Mouse (Mus musculus) neural tube, embryonic 11.5 days (tissue): ENCODE data around the gene Adamts5. TPM values are rescaled to one million over a fixed set of nuclear protein-coding genes. Genes with fewer than 3 reads are reported as not detected.

Source experiments
- ATAC-seq: fragments of 200-750 bp; cut with Nextera tagmentation; 2 replicates; pipeline ENCODE4 v1.8.0; 2017; ENCODE audit warnings: moderate number of reproducible peaks, mild to moderate bottlenecking, moderate TSS enrichment, moderate library complexity; ENCODE audit not compliant: insufficient read depth, low FRiP score, low TSS enrichment
- DNase-seq: peaks from one replicate; pipeline ENCODE4 v3.0.0-alpha.2; 2015; ENCODE audit warnings: low spot score
- H3K27ac ChIP-seq: fragments of 300-500 bp; sonication (generic); 2 replicates; pipeline ENCODE4 v1.5.1; 2014; ENCODE audit warnings: low read depth, mild to moderate bottlenecking, low read length
- H3K27me3 ChIP-seq: fragments of 300-500 bp; sonication (generic); 2 replicates; pipeline ENCODE4 v1.6.1; 2014; ENCODE audit warnings: mild to moderate bottlenecking, low read length, mixed read lengths; ENCODE audit not compliant: control insufficient read depth, insufficient read depth
- H3K36me3 ChIP-seq: fragments of 300-500 bp; sonication (generic); 2 replicates; pipeline ENCODE4 v1.6.1; 2014; ENCODE audit warnings: mild to moderate bottlenecking, low read length, moderate library complexity, mixed read lengths; ENCODE audit not compliant: control insufficient read depth, insufficient read depth
- H3K4me1 ChIP-seq: fragments of 300-500 bp; sonication (generic); 2 replicates; pipeline ENCODE4 v1.6.1; 2014; ENCODE audit warnings: low read length, mixed read lengths; ENCODE audit not compliant: control insufficient read depth, insufficient read depth
- H3K4me2 ChIP-seq: fragments of 300-500 bp; sonication (generic); 2 replicates; pipeline ENCODE4 v1.6.1; 2014; ENCODE audit warnings: low read depth, mild to moderate bottlenecking, moderate library complexity
- H3K4me3 ChIP-seq: fragments of 300-500 bp; sonication (generic); 2 replicates; pipeline ENCODE4 v1.5.1; 2014; ENCODE audit warnings: low read depth, low read length
- H3K9ac ChIP-seq: fragments of 300-500 bp; sonication (generic); 2 replicates; pipeline ENCODE4 v1.6.1; 2014; ENCODE audit warnings: mild to moderate bottlenecking, low read length
- H3K9me3 ChIP-seq: fragments of 300-500 bp; sonication (generic); 2 replicates; pipeline ENCODE4 v1.6.1; 2016; ENCODE audit warnings: low read length; ENCODE audit not compliant: control insufficient read depth
- WGBS: fragments of 180-500 bp; shearing (Covaris S2); extraction: QIAGEN DNeasy Blood & Tissue Kit; methylation state at CpG from one replicate; pipeline ENCODE4 v1.1.7; 2014; 5-methylcytosine and 5-hydroxymethylcytosine counted together
- polyA plus RNA-seq: library from polyadenylated mRNA; unstranded; fragments of >200 nt; fragmentation: Nextera tagmentation; extraction: Ambion mirVana; gene quantifications from 2 replicates; pipeline ENCODE4 v1.2.1, GENCODE M21; 2014

Adamts5 gene
- polyA plus RNA-seq, 1 experiment from 2014 or later: 1.8 TPM

DNA sequence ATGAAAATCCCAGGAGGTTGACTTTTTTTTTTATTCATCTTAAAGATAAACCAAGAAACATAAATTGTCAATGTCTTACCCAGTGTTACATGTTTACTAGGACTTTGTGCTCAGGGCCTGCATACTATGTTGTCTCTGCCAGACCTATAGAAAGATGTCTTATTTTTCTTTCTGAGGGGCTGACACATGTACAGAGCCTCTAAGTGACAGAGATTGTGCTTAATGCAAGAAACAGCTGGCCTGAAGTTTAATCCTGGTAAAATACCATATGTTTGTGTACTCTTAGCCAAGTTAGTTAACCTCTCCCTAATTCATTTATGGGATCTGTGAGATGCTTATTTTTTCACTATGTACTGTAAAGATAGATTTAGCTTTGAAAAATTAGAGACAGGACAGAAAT, 30.4 kb downstream of the Adamts5 start:
- Histone ChIP-seq H3K9ac (no peak overlapping the region), H3K4me3 (no peak overlapping the region), H3K36me3 (no peaks in the 10 kb centered on the region), H3K4me1 (no peaks in the 10 kb centered on the region), H3K4me2 (no peak overlapping the region), H3K27ac (no peak overlapping the region), H3K9me3 (no peaks in the 10 kb centered on the region), H3K27me3 (no peaks in the 10 kb centered on the region)
- ATAC-seq (no peak), DNase-seq (no peak)

DNA sequence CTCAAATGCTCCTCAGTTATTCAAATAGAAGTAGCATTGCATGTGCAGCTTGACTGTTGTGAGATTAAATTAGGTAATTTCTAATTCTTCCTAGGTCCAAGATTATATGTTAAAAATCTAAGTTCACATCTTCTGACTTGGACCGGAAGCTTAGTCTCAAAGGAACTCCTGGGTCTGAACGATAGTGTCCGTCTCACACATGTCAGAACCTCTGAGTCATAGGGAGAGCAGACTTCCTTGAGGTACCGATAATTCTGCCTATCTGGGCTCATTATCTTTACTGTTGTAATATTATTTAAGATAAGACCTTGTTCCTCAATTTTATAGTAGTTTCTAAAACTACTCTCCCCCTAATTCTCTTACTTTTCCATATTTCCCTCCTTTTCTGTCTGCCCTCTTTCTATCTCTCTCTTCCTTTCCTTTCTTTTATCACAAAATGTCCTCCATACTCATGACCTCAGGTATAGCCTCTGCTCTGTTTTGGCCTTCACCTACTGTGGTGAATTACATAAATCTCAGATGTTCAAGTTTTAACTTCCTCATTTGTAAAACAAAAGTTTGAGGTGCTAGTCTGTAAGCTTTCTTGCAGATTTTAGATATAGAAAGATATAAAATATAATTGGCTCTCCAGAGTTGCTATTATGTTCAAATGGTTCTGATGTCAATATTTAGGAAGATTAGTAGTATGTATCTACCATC, 36.8 kb downstream of the Adamts5 start:
- no peak for ATAC-seq
- no peaks in the 10 kb centered on the region for H3K9me3 ChIP-seq
- no peak overlapping the region for H3K9ac ChIP-seq
- no peak overlapping the region for H3K27ac ChIP-seq
- no peaks in the 10 kb centered on the region for H3K4me1 ChIP-seq
- H3K4me2 ChIP-seq: no peak overlapping the region
- no peak for DNase-seq
- no peaks in the 10 kb centered on the region for H3K36me3 ChIP-seq
- H3K4me3 ChIP-seq: no peak overlapping the region
- 89% methylated on average over 4 of the region's 4 CpGs for WGBS
- no peaks in the 10 kb centered on the region for H3K27me3 ChIP-seq

DNA sequence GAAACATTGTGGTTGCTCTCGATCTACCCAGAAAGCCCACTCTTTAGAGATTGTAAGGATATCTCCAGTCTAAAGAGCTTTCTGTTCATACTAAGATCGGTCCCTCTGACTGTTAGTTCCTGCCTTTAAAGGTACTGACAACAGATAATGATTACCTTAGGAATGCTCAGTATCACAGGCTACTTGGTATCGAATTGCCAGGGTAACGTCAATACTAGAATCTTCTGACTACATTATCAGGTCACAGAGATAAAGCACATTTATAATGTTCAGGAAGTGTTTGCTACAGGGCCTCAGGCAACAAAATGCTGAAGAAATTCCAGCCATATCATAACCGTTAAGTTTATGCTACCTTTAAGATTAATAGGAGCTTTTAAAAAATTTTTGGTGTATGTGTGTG, 47.1 kb downstream of the Adamts5 start:
- H3K9me3 ChIP-seq: no peaks in the 10 kb centered on the region
- no peaks in the 10 kb centered on the region for H3K36me3 ChIP-seq
- H3K4me1 ChIP-seq: no peaks in the 10 kb centered on the region
- H3K27ac ChIP-seq: no peak overlapping the region
- no peaks in the 10 kb centered on the region for H3K27me3 ChIP-seq
- WGBS: 91% methylated on average over 5 of the region's 5 CpGs
- no peak overlapping the region for H3K4me3 ChIP-seq
- no peak overlapping the region for H3K9ac ChIP-seq
- DNase-seq (no peak), ATAC-seq (no peak)
- H3K4me2 ChIP-seq: no peak overlapping the region

DNA sequence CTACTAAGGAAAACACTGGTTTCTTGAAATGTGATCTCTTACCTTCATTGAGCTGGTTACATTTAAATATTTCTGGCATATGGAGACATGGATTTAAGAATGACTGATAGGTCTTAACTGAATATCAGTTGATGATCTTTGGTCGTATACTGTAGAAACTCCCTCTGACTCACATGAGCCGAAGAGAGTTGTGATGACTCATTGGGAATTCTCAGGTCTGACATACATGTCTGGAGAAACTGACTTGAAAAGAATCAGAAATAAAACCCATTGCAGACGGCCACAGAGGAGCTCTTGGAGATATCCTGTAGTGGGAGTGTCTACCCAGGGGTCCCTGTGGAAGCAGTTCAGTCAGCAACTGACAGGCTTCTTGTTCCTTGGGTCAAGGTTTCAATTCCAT, 74.6 kb downstream of the Adamts5 start:
- H3K9ac ChIP-seq: no peak overlapping the region
- no peaks in the 10 kb centered on the region for H3K4me1 ChIP-seq
- no peaks in the 10 kb centered on the region for H3K36me3 ChIP-seq
- H3K9me3 ChIP-seq: no peaks in the 10 kb centered on the region
- H3K4me3 ChIP-seq: no peak overlapping the region
- 77% methylated on average over 3 of the region's 3 CpGs for WGBS
- no peak overlapping the region for H3K4me2 ChIP-seq
- H3K27me3 ChIP-seq: no peaks in the 10 kb centered on the region
- ATAC-seq (no peak), DNase-seq (no peak)
- no peak overlapping the region for H3K27ac ChIP-seq

DNA sequence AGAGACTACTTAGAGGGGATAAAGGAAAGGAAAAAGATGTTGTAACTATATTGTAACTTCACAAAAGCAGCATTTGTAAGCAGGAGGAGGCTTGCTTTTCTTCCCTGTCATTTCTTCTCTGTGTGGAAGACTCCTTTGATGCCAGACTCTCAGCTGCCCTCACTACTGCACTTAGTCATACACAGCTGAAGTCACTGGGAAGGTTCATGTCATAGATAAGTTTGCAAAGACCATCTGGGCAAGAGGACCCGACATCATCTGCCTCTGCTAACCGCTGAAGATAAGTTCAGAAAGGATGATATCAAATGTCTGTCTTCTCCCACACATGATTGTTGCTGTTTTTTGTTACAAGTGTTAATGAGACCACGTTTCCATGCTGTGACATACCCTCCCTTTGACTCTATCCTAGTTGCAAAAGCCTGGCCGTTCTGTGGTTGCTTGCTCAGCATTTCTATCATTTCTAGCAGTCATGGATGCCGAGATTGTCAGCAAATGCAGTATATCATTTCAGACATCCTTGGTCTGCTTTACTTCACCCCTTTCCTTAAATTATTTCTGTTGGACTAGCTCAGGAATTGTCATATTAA, 79.2 kb downstream of the Adamts5 start:
- DNase-seq (no peak), ATAC-seq (no peak)
- Histone ChIP-seq H3K27ac (no peak overlapping the region), H3K4me2 (no peak overlapping the region), H3K9ac (no peak overlapping the region), H3K36me3 (no peaks in the 10 kb centered on the region), H3K4me1 (no peaks in the 10 kb centered on the region), H3K4me3 (no peak overlapping the region), H3K27me3 (no peaks in the 10 kb centered on the region), H3K9me3 (no peaks in the 10 kb centered on the region)
- 83% methylated on average over 5 of the region's 5 CpGs for WGBS

DNA sequence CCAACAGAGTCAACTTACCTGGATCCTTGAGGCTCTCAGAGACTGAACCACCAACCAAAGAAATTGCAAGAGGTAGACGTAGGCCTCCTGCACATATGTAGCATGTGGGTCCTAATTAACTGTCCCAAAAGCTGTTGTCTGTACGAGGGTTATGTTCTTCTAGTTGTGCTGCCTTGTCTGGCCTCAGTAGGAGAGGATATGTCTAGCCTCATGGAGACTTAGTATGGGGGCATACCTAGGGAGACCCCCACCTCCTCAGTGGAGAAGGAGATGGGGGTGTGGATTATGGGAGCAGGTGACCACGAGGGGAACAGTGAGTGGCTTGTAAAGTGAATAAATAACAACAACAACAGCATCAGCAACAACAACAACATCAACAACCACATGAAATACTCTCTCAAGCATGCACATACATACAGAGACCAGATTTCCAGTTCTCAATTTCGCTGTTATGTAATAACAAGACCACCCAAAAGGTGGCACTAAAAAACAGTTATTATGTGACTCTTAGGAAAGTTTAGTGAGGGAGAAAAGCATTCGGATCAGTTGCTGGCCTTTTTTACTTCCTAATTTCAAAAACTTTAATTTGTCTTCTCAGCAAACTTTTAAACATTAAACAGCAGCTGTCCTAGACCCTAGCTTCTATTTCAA, 81.7 kb downstream of the Adamts5 start:
- 62% methylated on average over 5 of the region's 5 CpGs for WGBS
- H3K36me3 ChIP-seq: no peaks in the 10 kb centered on the region
- H3K4me3 ChIP-seq: no peak overlapping the region
- H3K4me2 ChIP-seq: no peak overlapping the region
- no peak overlapping the region for H3K27ac ChIP-seq
- H3K4me1 ChIP-seq: no peaks in the 10 kb centered on the region
- H3K9ac ChIP-seq: no peak overlapping the region
- H3K27me3 ChIP-seq: no peaks in the 10 kb centered on the region
- H3K9me3 ChIP-seq: no peaks in the 10 kb centered on the region
- no peak for DNase-seq
- peak; percentile 40; the same call in 1 of the 2 replicates for ATAC-seq

DNA sequence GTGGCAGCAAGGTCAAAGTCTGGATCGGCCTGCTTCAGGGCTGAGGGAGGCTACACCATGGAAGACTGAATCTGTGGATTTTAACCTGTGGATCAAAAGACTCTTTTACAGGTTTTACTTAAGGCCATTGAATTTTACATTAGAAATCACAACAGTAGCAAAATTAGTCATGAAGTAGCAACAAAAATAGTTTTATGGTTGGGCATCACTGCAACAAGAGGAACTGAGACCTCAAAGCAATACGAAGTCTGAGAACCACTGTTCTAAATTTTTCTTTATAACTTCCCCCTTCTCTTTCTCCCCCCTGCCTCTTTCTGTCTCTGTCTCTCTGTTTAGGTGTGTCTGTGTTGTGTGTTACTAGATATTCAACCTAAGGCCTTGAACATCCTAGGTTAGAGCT, 87.5 kb downstream of the Adamts5 start:
- no peak for ATAC-seq
- no peak overlapping the region for H3K27ac ChIP-seq

DNA sequence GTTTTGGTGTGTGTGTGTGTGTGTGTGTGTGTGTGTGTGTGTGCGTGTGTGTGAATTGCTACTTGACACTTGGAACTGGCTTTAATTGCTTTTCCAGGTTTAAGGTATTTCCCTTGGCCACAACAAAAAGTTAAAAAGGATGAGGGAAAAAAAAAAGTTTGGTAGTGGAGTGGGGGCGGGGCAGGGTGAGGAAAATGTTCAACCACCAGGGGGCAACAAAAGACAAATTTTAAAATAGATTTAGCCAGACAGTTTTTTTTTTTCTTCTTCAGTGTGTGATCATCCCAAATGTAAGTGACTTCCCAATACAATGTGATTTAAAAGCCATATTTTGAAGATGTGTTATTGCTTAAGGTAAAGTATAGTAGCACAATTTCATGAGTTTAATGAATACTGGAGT, 94.0 kb downstream of the Adamts5 start:
- Histone ChIP-seq H3K27ac (no peak overlapping the region), H3K4me1 (no peaks in the 10 kb centered on the region), H3K9ac (no peak overlapping the region), H3K36me3 (no peaks in the 10 kb centered on the region), H3K4me3 (no peak overlapping the region), H3K4me2 (no peak overlapping the region), H3K27me3 (no peaks in the 10 kb centered on the region), H3K9me3 (no peaks in the 10 kb centered on the region)
- no peak for ATAC-seq
- WGBS: 11% methylated on average over 2 of the region's 2 CpGs
- DNase-seq: peak; percentile 60

More for the DNA sequence above, 87.5 kb downstream of the Adamts5 start:
- Histone ChIP-seq H3K9me3 (no peaks in the 10 kb centered on the region), H3K4me1 (no peaks in the 10 kb centered on the region), H3K4me3 (no peak overlapping the region), H3K4me2 (no peak overlapping the region), H3K27me3 (no peaks in the 10 kb centered on the region), H3K36me3 (no peaks in the 10 kb centered on the region), H3K9ac (no peak overlapping the region)
- no peak for DNase-seq
- WGBS: 91% methylated on average over 2 of the region's 2 CpGs

DNA sequence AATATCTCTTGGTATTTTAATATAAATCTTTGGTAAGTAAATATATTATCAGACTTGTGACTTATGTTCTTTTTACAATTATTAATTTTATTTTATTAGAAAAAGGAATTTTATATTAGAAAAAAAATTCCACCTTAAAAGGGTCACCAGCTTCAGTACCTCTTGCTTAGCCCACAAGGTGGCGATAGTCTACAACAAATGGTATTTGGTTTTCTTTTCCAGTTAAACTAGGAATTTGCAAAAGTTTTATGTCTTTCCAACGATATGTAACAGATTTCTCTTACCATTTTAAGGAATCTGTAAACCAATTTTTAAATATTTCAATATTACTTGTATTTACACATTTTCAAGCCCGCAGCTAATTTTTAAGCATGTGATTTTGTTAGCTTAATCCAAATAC, 94.6 kb downstream of the Adamts5 start:
- no peaks in the 10 kb centered on the region for H3K36me3 ChIP-seq
- no peak overlapping the region for H3K4me2 ChIP-seq
- ATAC-seq (no peak), DNase-seq (peak; percentile 48)
- H3K27ac ChIP-seq: no peak overlapping the region
- WGBS: 23% methylated on average over 3 of the region's 3 CpGs
- no peaks in the 10 kb centered on the region for H3K4me1 ChIP-seq
- no peaks in the 10 kb centered on the region for H3K9me3 ChIP-seq
- no peak overlapping the region for H3K4me3 ChIP-seq
- H3K27me3 ChIP-seq: no peaks in the 10 kb centered on the region
- H3K9ac ChIP-seq: no peak overlapping the region
